Mouse (Mus musculus): ENCODE data around the gene Tnfrsf1a.

Gene Tnfrsf1a

DNA sequence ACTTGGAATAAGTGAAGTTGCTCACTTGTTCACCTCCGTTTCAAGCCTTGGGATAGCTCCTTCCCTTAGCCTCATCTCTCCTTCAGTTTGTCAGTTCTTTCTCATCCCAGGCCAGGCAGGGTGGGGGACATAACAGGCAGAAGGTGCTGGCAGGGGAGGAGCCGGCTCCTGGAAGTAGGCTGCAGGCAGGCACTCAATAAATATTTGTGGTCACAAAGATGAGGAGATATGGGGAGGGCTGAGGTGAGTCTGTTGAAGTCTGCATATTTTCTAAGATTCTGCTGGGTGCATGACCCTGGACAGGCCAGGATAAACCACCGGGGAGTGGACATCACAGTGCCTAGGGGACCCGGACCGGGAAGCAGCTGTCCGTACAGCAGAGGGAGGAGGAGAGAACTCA lies 25.6 kb upstream of the Tnfrsf1a start:
- no peak for DNase-seq (ENCODE audit: low spot score)

DNA sequence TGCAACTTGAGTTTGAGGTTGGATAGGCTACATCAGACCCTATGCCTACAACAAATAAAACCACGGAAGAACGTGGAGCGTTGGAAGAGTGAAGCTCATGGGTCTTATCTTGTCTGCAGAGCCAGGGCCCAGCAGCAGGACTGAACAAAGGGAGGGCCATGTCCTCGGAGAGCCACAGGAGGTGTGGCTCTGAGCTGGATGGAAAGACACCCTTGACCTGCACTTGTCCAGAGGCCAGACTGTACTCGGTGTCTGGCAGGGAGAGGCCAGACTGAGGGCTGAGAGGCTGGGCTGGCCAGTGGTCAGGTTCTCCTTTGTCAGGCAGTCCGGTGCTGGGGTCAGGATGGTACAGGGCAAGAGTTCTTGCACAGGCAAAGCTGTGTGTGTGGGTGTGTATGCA lies 23.8 kb upstream of the Tnfrsf1a start:
- no peak for DNase-seq (ENCODE audit: low spot score)

DNA sequence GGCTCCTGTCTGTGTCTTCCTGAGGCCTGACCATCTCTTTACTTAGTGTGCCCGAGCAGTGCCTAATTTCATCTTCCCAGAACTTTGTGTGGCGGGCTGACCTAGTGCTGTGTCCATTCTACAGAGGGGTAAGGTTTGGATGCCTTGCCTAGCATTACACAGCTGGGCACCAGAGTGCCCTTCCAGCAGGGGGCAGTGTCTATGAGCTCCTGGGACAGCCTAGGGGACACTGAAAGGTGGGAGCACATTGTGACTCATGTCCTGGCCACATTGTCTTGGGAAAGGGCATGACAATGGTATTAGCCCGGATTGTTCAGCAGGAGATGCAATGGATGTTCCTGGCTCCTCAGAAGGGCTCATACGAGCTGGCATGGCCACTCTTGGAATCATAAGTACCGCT lies 20.9 kb upstream of the Tnfrsf1a start:
- no peak for DNase-seq (ENCODE audit: low spot score)

DNA sequence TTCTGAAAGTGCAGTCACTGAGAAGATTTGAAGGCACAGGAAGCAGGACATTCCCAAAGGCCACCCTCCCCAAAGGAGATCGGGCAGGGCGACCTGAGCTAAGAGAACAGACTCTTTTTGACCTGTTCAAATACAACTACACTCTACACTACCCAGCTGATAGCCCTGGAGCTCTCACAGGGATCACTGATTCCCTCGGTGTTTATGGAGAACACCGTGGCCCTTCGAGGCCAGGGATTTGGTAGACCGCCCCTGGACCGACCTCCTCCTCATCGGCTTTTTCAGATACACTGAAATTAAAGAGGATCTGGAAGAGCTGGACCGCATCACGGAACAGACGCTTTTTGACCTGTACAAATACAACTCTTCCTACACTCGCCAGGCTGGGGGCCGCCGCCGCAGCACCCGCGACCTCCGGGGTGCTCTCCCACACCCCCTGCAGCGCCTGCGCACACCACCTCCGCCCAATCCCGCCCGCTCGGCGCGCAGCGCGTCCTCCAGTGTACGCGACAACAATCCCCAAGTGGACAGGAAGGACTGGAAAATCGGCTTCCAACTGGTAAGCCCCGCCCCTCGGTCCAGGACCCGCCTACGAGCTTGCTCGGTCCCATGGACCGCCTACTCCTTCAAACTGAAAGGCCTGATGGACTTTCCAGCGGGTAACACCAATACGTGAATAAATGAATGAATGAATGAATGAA lies 18.4 kb upstream of the Tnfrsf1a start:
- DNase-seq (ENCODE audit: low spot score), result peak; percentile 91

DNA sequence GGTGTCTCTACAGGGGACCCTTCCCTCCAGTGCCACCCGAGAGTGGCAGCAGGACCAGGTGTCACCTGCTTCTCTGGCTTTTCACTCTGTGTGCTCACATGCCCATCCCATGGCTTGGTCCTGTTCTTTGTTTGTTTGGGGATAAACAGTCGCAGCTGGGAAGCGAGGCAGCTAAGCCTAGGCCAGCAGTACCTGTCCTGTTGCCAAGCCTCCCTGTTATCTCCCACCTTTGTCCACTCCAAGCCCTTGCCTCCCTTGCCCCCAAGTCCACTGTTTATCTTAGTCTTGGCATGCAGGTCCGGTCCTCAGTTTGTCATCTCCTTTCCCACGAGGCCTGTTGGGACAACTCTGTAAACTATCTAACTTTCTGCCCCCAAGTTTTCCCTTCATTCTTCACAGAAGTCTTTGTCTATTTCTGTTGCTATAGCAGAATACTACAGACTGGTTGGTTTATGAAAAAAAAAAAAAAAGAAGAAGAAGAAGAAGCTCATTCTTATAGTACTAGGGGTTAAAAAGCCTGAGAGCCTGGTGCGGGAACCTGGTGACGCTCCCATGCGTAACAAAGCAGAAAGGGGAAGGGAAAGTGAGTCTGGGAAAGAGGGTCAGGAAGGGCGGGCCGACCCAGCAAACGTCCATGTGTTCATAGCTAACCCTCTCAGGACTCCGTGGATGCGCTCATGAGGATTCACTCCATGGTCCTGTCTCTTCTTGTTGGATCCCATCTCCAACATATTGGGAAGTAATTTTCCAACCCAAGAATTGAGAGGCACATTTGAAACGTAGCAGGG lies 15.9 kb upstream of the Tnfrsf1a start:
- DNase-seq (ENCODE audit: low spot score), result no peak

DNA sequence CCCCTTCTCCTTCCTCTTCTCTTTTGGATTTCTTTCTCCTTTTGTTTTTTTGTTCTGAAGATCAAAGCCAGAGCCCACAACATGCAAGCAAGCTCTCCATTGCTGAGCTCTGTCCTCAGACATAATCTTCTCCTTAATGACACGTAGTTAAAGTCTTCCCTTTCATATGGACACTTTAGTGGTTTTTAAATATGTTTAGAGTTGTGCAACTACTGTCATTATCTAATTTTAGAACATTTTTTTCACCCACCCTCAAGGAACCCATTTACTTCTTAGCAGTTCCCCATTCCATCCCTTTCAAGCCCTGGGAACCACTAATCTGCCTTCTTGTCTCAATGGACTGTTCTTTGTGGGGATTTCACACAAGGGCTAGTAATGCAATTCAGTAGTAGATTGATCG lies 14.8 kb upstream of the Tnfrsf1a start:
- no peak for DNase-seq (ENCODE audit: low spot score)

DNA sequence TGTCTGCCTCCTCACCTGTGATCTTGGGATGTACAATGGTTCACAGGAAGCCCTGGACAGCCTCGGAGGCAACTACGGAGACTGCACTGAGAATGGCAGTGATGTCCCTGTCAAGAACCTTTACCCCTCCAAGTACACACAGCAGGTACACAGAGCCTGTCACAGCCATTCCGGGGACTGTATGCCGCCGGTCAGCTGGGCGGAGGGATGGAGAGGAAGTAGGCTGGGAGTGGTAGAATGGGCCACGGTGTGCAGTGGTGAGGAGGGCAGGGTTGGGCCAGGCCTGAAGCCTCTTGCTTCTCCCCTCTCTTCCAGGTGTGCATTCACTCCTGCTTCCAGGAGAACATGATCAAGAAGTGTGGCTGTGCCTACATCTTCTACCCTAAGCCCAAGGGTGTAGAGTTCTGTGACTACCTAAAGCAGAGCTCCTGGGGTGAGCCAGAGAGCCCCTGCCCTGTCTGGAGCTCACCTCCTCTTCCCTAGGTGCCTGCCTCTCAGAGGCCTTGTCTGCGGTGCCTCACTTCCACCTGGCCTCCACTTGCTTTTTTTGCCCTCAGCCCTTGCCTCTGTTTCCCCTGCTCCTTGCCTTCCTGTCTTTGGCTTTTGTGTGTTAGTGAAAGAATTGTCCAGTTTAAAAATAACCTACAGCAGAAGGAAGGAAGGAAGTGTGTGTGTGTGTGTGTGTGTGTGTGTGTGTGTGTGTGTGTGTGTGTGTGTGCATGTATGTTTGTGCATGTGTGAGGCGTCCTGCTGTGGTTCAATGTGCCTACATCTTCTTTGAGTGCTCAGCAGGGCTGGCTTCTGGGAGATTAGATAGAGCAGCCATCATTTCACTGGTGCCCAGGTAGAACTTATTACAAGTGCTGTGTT lies 10.1 kb upstream of the Tnfrsf1a start:
- no peak for DNase-seq (ENCODE audit: low spot score)

DNA sequence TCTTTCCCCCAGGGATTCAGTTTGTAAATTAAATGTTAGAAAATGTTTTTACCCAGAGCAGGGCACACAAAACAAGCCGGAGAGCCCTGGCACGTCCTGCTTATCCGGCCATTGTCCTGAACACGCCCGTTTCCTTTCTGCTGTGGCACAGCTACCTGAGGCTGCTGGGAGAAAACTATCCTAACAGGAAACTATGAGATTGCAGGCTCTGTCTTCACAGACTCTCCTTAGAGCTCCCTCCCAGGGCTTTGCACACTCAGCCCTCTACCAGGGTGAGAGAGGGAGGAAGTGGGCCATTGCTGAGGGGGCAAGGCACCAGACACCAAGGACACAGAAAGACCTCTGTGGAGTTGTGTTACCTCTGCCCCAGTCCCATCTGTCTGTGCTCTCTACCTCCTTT lies 8.9 kb upstream of the Tnfrsf1a start:
- no peak for DNase-seq (ENCODE audit: low spot score)

DNA sequence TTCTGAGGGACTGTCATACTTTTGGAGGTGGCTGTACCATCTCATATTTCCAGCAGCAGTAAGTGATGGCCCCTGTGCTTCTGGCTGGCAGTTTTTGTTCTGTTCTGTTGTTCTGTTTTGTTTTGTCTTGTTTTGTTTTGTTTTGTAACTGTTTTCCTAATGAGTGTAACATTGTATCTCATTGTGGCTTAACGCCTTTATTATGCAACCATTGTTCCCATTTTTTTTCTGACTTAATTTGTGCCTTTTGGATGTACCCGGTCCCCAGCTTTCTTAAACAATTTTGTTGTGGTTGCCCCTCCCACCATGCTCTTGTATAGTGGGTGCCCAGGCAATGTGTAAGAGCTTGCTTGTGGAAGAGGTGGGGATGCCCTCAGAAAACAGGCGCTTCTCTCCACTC lies 7.0 kb upstream of the Tnfrsf1a start:
- no peak for DNase-seq (ENCODE audit: low spot score)

DNA sequence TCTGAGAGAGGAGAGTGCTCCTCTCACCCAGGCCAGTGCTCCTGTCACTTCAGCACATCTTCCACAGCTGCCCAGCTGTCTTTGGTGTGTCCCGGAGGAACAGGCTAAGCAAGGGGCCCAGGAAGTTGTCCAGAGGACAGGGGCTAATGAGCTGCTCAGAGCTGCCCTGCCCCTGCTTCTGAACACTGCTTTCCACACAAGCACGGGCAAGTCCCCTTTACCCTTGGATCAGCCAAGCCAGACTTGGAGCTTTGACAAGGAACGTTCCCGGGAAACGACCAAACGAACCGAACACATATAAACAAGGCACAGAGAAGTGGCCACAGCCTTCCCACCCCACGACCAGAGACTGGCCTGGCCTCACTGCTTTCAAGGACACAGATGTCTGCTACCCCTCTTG lies 5.1 kb upstream of the Tnfrsf1a start:
- DNase-seq (ENCODE audit: low spot score), result peak; percentile 39

DNA sequence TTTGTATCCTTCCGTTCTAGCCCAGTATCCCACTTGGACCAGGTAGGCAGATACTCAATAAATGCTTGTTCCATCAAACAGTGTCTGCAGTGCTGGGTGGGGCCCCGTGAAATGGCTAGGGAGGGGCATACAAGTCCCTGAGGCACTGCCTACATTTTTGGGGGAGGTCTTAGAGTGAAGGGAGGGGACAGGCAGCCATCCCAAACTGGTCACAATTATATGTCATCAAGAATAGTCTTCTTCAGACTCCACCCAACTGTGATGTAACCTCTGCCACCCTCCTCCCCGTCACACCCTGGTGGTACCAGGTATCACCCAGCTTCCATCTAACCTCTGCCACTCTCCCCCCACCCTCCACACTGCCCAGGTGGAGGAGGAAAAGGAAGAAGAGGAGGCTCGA lies 4.3 kb upstream of the Tnfrsf1a start:
- no peak for DNase-seq (ENCODE audit: low spot score)

DNA sequence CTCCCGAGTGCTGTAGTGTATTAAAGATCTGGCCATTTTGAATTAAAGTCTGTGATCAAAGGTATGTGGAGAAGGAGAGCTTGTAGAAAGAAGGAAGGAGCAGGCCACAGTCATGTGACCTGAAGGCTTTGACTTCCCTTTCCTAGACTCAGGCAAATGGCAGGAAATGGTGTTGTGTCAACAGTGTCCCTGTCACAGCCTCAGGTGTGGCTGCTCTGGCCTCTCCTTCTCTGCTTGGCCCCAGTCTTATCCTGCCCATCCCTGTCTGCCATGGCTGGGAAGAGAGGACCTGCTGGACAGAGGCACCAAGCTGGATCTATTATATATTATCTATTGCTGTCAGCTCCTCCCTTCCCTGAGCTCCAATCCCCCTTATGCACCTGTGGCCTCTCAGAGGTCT lies 3.5 kb upstream of the Tnfrsf1a start:
- DNase-seq (ENCODE audit: low spot score), result no peak

DNA sequence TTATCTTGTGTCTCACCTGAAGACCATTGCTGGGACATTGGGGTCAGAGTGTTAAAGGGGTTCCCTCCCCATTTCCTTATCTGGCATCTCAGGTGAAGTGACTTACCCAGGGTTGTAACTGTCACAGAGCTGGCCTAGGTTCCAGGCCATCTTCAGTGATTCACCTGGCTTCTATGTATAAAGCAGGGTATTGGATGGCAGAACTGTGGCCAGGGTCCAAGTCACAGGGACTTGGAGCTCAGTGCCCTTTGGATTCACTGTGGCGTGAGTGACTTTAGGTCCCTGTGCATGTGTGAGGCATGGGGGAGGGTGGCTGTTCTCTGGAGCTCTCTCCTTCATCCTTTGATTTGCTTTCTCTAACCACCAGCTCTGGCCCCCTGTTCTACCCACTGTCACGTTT lies 3.1 kb upstream of the Tnfrsf1a start:
- no peak for DNase-seq (ENCODE audit: low spot score)

DNA sequence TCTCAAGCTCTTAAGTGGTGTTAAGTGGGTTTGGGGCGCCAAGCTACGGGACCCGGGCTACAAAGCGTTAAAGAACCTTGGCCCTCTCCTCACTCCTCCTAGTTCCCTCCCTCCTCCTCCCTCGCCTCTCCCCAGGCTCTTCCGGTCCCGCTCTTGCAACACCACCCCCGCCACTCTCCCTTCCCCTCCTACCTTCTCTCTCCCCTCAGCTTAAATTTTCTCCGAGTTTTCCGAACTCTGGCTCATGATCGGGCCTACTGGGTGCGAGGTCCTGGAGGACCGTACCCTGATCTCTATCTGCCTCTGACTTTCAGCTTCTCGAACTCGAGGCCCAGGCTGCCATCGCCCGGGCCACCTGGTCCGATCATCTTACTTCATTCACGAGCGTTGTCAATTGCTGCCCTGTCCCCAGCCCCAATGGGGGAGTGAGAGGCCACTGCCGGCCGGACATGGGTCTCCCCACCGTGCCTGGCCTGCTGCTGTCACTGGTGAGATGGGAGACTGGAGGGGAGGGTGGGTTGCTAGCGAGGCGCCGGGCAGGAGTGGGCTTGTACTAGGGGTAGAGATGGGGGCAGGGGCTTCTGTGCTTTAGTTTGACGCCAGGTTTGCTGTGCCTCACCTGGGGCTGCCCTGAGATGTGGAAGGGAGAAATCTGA lies 541 bp downstream of the Tnfrsf1a start:
- peak; percentile 65 for DNase-seq (ENCODE audit: low spot score)

DNA sequence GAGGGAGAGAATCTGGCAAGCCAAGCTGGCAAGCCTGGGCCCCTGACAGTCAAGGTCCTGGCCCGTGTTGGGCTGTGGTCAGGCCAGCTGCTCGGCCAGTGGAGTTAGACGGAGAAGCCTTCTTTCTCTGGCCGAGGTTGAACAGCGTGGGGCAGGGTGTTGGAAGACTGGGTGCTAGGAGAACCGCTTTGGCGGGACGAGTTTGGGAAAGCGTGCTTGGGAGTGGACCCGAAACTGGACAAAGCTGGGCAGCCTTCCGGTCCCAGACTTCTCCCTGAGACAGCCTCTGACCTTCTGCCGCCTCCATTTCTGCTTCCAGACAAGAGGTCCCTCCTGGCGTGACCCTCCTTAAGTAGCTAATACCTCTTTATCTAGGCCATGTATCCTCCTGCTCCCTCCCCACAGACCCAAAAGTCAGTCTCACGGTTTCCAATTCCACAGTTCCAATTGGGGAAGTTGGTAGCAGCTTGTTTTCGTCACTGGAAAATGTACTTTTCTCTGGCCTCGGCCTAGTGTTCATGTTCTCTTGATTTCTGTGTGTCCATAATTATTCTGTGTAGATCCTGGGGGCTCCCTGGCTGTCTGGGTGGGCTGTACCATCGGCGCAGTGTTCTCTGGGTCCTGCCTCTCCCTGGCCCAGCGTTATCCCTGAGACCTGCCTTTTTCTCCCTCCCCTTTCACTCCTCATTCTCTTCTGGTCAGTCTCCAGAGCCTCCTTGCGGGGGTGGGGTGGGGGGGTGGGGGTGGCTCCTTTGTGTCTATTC lies 1.3 kb downstream of the Tnfrsf1a start:
- DNase-seq (ENCODE audit: low spot score), result peak; percentile 54

DNA sequence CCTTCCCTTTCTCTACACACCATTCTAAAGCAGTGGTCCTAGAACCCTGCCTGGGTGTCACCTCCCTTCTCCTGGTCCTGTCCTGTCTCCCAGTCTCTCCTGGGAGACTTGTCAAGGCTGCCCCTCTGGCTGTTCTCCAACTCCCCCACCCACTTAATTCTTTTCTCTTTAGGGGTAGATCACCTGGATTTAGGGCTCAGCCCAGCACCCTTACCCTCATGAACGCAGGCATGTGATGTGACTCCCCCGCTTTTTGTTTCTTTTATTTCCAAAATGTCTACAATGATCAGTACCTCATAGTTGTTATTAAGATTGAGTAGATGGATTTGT lies 1.8 kb downstream of the Tnfrsf1a start:
- no peak for DNase-seq (ENCODE audit: low spot score)

DNA sequence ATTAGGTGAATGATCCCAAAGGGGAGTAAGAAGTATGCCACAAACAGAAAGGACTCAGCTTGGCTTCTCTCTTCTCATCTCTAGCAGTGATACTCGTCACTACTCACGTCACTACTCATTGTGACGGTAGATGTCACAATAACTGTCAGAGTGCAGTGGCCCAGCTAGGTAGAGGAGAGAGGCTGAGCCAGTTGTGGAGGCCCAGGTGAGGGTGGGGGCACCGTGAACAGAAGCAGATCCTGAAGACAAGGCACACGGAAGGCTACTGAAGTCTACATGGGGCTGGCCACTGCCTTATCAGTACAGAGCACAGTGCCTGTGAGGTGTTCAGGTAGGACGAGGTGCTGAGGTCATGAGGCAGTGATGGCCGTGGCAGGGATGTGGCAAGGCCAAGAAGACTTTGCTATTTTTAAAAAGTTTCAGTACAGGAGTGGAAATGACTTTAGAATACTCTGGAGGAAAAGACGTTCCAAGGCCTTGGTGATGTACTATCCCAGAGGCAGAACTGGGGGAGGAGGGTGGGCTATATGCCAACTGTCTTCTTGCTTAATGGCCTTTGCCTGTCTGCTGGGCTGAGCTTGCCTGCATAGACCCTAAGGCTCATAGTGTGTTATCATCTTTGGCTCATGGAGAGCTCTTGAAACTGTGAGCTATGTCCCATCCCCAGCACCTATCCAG lies 2.3 kb downstream of the Tnfrsf1a start:
- peak; percentile 61 for DNase-seq (ENCODE audit: low spot score)

DNA sequence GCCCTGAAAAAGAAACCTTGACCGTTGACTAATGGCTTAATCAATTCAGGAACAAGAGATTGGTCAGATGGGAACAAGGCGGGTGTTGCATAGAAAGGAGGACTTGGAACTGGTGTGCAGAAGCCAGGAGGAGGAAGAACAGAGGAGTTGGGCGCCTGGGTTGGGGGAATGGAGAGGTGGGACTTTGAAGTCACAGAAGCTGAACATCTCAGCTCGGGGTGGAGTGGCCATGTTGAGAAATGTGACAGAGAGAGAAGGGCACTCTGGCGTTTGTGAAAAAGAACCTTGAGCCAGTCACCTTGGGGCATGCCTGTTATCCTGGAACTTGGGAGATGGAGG lies 2.9 kb downstream of the Tnfrsf1a start:
- DNase-seq (ENCODE audit: low spot score), result no peak

DNA sequence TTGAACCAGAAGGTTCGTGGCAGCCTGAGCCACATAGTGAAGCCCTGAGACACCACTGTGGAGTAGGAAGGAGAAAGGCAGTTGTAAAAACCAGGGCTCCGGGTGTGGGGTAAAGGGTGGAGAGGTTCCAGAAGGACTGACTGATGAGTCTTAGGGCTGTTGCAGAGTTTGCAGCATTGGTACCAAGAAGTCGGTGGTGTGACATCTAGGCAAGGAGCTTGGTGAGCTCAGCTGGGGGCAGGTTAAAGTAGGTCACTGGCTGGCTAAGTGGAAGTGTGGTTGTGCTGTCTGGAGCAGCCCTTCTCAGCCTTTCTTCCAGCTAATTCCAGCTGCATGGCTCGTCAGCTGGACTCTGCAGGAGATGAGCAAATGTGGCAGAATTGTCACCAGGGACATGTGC lies 3.6 kb downstream of the Tnfrsf1a start:
- DNase-seq (ENCODE audit: low spot score), result no peak

DNA sequence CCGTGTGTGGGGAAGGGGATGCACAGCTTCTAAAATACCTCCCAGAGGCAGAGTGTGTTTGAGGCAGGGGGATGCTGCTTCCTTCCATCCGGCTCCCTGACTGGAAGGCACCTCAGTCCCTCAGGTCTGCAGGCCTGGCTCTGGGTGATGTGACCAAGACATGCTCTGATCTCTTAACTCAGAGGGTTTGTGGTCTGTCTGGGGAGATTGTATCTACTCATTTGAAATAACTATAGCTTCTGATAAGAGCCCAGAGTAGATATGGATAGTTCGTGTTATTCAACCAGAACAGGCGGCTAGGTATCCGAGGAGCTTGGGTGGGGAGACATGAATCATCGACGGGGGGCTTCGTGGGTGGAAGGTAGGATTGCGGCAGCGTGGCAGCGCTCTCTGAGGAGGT lies 4.1 kb downstream of the Tnfrsf1a start:
- DNase-seq (ENCODE audit: low spot score), result no peak

DNA sequence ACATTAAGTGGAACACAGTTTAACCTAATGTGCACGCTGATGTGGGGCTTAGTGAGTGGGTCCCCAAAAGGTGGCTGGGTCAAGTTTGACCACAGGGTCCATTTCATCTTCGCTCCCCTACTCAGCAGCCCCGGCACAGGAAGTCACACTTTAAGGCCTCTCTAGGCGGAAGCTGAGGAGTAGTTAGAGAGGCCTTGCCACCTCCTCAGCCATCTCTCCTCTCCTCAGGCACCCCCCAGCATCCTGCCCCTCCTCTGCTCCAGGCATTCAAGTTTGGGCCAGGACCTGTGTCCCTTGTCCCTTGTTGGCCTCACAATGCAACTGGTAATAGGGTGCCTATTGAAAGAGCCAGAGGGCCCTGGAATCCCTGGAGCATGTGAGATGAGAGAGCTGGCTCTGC lies 4.5 kb downstream of the Tnfrsf1a start:
- no peak for DNase-seq (ENCODE audit: low spot score)
